Mouse (Mus musculus): Measurements from ENCODE around the gene Gsn.

DNA sequence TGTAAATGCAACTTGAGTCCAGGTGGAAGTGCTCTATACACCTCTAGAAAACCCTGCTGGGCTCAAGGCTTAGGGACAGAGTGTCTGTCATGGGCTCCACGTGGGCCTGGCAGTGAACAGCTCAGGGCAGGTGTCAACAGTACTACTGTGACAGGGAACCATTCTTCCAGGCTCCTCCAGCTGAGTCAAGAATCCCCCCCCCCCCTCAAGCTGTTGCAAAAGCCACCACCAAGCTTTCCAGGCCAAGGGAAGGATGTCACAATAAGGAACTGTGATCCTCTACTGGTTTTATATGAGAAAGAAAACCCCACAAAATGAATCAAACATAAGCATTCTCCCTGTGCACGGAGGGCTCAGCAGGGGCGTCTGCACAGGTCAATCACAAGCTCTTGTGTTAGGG is 58.1 kb downstream of the Gsn start:
- TF ChIP-seq GABPA (IDR thresholded peaks at IDR 0.05; ENCODE audit: insufficient replicate concordance, low read depth, low read length) (no peak), USF1 (IDR thresholded peaks at IDR 0.05; ENCODE audit: low read depth, low read length) (no peak), CTCF (conservative IDR thresholded peaks at IDR 0.05 in 1 of 2, IDR thresholded peaks at IDR 0.05 in 1 of 2; ENCODE audit: low read depth in 2 of 2, low read length in 2 of 2) (no peak), MYC (IDR thresholded peaks at IDR 0.05; ENCODE audit: low read depth, low read length) (no peak), KAT2A (IDR thresholded peaks at IDR 0.05; ENCODE audit: insufficient replicate concordance, low read length) (no peak), JUND (conservative IDR thresholded peaks at IDR 0.05; ENCODE audit: low read depth, low read length) (no peak), MAZ (IDR thresholded peaks at IDR 0.05; ENCODE audit: low read depth, low read length) (no peak), POLR2A (IDR thresholded peaks at IDR 0.05; ENCODE audit: low read depth, low read length) (no peak), TCF12 (IDR thresholded peaks at IDR 0.05; ENCODE audit: low read depth, low read length) (no peak), JUN (IDR thresholded peaks at IDR 0.05; ENCODE audit: insufficient read depth, low read depth, low read length) (no peak), ZKSCAN1 (IDR thresholded peaks at IDR 0.05; ENCODE audit: borderline replicate concordance, low read depth, low read length) (no peak), TBP (conservative IDR thresholded peaks at IDR 0.05; ENCODE audit: low read depth, low read length) (no peak)
